Mouse (Mus musculus) heart, postnatal 0 days (tissue): ENCODE measurements at regions not wholly inside any gene's neighbourhood (a gene's known extent, or its start where the extent isn't known, plus 50 kb on each side); places are given as distances from the start of the nearest gene placed in this dataset.

Source experiments
- CTCF ChIP-seq: IDR thresholded peaks from 2 replicates; pipeline ENCODE4 v1.5.1; 2016; ENCODE audit warnings: antibody characterized with exemption, control low read depth, low read depth
- EP300 ChIP-seq: IDR thresholded peaks from 2 replicates; pipeline ENCODE4 v1.6.1; 2016; ENCODE audit warnings: antibody characterized with exemption, low read depth

- no peak for TF ChIP-seq CTCF
- TF ChIP-seq EP300: no peak
These were observed 206.7 kb upstream of the Adamts9 start for GRCm38 (mm10) chr6:93149956-93150355.
